Mouse (Mus musculus) layer of hippocampus, adult 2 months (tissue): Measurements from ENCODE around the gene Arsg. TPM values are rescaled to one million over a fixed set of nuclear protein-coding genes. Genes with fewer than 3 reads are reported as not detected.
A peak's percentile ranks its signal among the peaks of the same experiment; 100 is the strongest.

Source experiments
- DNase-seq, 2 experiments: peaks; one replicate each; pipeline ENCODE4 v3.0.0; 2022; ENCODE audit warnings: low spot score in 2 of 2
- H3K27ac ChIP-seq: fragments of 200-600 bp; 2 replicates; pipeline ENCODE4 v1.8.1; 2022
- H3K4me3 ChIP-seq: fragments of 200-600 bp; 2 replicates; pipeline ENCODE4 v1.8.1; 2022; ENCODE audit warnings: mild to moderate bottlenecking
- CTCF ChIP-seq: fragments of 200-600 bp; conservative IDR thresholded peaks from 2 replicates; pipeline ENCODE4 v1.8.1; 2022; ENCODE audit warnings: antibody characterized with exemption, mild to moderate bottlenecking, moderate library complexity
- total RNA-seq, 2 experiments: library from RNA; stranded (reverse); gene quantifications; 2 replicates each; pipeline ENCODE4 v1.2.3; 2021

Arsg gene
- total RNA-seq, 2 experiments from 2014 or later = 11.7 to 13.9 TPM

DNA sequence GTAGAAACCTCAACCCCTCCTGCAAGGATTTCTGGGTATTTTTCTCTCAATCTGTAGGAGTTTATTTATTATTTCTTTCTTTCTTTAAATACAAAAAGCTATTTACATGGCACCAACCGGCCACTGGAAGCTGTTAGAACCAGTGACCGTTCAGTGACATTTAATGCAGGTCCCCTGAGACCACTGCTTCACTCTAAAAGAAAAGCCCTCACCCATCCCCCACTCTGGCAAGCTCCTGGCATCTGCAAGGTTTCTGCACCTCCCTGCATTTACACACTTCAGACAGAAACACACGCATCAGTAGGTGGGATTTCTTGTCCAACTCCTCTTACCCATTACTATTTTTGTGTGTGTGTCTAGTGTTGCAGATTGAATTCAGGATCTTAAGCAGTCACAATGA lies 33.9 kb downstream of the Arsg start:
- no peak for DNase-seq
- Histone ChIP-seq H3K4me3 (no peak overlapping the region), H3K27ac (no peak overlapping the region)
- TF ChIP-seq CTCF = no peak

DNA sequence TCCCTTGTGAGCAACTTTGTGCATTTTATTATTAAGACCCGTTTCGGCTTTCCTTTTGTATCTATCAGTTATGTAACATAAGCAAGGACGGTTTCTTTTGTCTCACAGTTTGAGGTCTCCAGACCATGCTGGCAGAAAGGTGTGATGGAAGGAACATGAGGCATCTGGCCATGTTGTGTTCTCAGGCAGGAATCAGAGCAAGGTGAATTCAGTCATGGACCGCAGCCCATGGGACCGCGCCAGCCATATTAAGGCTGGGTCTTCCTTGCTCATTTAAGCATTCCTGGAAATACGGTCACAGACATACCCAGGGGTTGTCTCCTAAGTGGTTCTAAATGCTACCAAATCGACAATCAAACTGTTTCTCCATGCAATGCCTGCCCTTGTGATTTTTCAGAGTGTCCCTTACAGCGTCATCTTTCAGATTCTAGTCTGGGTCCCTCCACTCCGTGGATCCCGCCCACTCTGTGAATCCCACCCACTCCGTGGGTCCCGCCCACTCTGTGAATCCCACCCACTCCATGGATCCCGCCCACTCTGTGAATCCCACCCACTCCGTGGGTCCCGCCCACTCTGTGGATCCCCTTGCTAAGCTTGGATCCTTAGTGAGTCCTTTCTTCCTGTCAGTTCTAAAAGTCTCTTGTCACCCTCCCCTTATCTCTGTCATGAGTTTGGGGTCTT lies 40.0 kb downstream of the Arsg start:
- no peak for DNase-seq
- H3K27ac ChIP-seq = no peak overlapping the region
- TF ChIP-seq CTCF = no peak
- no peak overlapping the region for H3K4me3 ChIP-seq

DNA sequence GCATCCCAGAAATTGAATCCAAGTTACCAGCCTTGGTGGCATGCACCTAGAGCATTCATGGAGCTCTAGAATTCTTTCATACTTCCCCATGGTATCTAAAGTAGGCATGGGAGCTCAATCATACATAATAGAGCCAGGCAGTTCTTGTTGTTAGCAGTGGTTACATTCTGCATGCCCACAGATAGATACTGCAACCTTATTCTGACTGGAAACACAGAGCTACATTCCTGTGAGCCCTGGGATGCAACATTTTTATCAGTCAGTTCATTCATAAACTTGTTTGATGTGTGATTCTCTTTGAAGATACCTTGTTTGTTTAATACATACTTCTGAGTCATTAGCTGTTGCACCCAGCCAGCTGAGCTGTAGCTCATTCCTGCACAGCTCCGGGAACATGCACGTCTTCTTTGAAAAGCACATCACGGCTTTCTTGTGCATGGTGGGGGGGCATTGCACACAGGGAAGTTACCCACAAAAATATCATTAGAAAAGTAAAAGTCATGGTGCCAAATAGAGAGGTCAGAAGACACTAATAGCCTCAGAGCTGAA lies 41.0 kb downstream of the Arsg start:
- TF ChIP-seq CTCF = no peak
- no peak for DNase-seq
- no peak overlapping the region for H3K27ac ChIP-seq
- no peak overlapping the region for H3K4me3 ChIP-seq

DNA sequence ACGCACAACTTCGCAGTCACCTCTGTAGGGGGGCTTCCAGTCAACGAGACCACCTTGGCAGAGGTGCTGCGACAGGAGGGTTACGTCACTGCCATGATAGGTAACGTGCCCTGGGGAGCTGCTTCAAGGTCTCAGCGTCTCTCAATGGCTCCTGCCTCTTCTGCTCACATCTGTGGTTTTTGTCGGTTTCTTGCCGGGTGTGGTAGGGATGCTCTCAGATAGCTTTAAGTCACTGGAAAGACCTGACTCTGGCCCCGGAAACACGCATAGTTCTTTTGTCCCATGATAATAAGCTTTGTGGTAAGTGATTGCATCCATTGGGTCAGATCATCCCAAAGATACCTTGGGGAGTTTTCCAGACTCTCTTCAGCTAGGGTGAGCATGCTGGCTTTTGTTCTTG lies 44.2 kb downstream of the Arsg start:
- Histone ChIP-seq H3K4me3 (no peak overlapping the region), H3K27ac (no peak overlapping the region)

DNA sequence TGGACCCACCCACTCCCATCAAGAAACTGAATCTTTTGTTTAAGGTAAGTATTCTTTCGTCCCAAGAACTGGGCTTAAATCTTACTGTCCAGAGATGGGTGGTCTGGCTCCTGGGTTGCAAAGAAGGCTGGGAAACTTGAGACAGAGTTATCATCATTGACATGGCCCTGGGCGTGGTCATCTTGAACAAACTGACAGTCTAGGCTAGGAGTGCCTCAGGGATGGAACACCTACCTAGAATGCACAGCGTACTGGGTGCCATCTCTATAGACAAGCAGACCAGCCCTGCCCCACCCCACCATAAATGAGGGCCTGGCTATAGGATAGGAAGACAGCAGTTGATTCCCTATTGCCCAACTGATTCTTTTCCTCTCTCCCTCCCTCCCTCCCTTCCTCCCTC lies 44.6 kb downstream of the Arsg start:
- DNase-seq = no peak
- H3K4me3 ChIP-seq = no peak overlapping the region
- H3K27ac ChIP-seq = no peak overlapping the region
- TF ChIP-seq CTCF = no peak

More for the DNA sequence above, 44.2 kb downstream of the Arsg start:
- no peak for DNase-seq
- no peak for TF ChIP-seq CTCF

DNA sequence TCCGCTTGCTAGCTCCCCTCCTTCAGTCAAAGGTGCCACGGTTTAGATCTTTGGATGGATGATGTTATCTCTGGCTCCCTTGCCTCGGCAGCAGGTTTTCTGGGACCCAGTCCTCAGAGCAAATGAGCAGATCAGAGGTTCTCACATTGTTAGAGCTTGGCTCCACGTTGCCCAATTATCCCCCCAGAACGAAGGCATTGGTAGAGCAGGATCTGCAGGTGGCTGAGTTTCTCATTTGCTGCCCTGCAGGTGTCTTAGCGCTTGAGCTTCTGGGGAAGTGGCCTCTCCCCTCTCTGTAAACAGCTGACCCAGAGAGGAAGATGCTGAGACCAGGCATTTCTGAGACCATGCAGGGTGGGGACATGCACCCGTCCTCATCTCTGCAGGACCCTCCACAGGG lies 47.8 kb downstream of the Arsg start:
- no peak for DNase-seq
- Histone ChIP-seq H3K27ac (no peak overlapping the region), H3K4me3 (no peak overlapping the region)
- TF ChIP-seq CTCF = no peak

DNA sequence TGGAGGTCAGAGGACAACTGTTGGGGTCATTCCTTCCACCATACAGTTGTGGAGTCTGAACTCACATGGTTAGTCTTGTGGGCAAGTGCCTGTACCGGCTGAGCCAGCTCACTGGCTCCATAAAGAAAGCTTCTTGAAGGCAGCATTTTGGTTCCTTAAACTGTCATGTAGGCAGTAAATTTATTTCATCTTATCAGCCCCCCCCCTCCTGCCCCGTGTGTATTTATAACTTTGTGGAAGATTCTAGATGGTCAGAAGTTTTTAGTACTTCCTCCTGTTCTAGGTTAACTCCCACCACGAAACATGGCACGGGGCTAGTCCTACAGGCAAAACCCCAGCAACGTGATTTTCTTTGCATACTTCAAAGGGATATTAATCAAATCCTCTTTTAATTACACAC lies 51.7 kb downstream of the Arsg start:
- no peak for TF ChIP-seq CTCF
- H3K27ac ChIP-seq = no peak overlapping the region

DNA sequence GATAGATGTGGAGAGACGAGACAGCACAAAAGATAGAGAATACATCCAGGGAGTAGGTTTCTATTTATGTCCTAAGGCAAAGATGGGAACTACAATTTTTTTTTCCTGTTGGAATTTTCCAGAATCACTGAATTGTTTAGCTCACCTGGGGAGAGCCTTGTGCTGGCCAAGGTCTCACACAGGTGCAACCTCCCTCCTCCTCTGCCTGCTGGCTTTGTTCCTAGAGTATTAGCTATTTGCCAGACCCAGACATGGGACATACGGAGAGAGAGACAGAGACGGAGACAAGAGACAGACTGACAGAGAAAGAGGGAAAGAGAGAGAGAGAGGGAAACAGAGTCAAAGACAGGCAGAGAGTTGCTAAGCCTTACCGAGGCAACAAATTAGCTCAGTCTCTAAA lies 52.4 kb downstream of the Arsg start:
- TF ChIP-seq CTCF = no peak
- no peak overlapping the region for H3K27ac ChIP-seq
- H3K4me3 ChIP-seq = no peak overlapping the region
- DNase-seq = no peak

More for the DNA sequence above, 51.7 kb downstream of the Arsg start:
- no peak for DNase-seq
- H3K4me3 ChIP-seq = no peak overlapping the region

DNA sequence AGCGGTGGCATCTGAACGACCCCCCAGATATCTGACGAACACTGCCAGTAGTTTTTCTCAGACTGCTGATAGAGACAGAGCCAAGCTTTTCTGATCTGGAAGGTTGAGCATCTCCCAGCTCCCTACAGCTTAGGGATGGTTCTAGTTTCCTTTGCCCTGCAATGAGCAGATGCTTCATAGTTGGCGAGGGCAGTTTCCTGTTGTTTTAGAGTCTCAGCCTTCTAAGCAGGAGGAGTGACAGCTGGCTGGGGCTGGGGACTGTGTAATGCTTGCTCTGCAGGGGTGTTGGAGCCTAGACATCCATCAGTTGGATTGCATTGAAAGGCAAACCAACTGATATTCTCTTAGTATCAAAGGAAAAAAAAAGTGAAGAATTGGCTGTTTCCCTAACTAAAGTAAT lies 56.9 kb downstream of the Arsg start:
- H3K27ac ChIP-seq = no peak overlapping the region
- no peak overlapping the region for H3K4me3 ChIP-seq
- DNase-seq = peak; percentile 14 to 17
- TF ChIP-seq CTCF = no peak

DNA sequence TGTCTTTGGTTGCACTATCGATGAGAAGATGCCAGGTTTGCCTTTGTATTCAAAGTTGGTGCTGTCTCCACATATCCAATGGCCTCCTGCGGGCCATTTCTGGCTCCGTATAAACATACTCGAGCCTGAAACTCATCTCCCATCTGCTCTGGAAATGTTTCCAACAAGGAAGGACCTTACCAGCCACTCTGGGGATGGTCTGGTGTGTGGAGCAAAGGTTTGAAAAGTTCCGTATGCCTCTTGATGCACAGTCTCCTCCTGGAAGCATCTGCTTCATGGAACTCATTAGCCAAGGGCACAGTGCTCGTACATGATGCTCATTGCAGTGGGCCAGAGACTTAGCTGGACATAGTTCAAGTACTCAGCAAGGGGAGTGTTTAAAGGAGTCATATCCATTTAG lies 62.8 kb downstream of the Arsg start:
- Histone ChIP-seq H3K4me3 (no peak overlapping the region), H3K27ac (no peak overlapping the region)
- DNase-seq = no peak
- no peak for TF ChIP-seq CTCF

DNA sequence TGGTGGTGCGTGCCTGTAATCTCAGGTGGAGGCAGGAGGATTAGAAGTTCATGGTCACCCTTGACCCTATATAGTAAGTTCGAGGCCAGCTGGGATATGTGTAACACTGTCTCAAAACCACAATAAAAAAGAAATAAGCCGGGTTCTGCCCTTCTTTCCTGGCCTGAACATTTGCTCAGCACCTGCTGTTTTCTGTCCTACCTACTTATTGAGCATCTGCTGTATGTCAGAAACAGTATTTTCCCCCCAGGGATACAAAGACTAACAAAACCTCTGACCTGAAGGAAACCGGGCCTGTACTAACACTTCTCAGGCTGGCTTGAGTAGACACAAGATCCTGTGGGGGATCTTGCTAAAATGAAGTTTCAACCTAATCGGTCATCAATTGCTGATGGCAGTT lies 63.8 kb downstream of the Arsg start:
- Histone ChIP-seq H3K4me3 (no peak overlapping the region), H3K27ac (no peak overlapping the region)
- TF ChIP-seq CTCF = no peak
- no peak for DNase-seq

DNA sequence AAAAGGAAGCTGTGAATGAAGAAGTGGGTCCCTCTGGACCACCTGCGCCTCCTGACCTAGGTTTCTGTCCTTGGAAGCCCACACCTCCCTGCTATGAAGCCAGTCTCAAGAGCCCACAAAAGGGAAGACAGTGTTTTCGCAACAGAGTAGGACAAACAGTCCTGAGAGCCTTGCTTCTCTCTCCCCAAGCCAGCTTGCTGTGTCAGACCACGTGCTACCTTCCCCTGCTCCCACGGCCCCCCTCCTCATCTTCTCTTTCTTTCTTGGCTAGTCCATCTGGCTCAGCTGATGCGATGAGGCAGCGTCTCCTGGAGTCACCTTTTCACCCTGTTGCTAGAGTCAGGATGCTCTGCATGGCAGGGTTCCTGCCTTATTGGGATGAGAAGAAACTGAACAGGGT lies 66.1 kb downstream of the Arsg start:
- Histone ChIP-seq H3K4me3 (no peak overlapping the region), H3K27ac (no peak overlapping the region)
- TF ChIP-seq CTCF = no peak
- DNase-seq = no peak

DNA sequence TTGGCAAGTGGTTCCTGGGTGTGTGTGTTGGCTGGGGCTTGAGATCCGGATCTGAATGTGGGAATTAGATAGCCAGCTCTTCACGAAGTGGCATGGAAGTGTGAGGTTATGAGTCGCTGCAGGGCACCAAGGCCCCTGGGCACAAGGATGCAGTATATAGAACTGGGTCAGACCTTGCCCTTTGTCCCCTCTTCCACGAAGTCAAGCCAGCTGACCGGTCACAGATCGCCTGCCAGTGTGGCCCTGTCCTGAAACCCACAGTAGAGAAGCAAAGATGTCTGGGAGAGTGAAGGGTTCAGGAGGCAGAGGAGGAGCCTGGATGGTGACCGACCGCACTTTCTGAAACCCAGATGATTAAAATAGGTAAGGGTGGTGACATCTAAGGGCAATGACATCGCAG lies 70.3 kb downstream of the Arsg start:
- H3K27ac ChIP-seq = no peak overlapping the region
- DNase-seq = no peak

DNA sequence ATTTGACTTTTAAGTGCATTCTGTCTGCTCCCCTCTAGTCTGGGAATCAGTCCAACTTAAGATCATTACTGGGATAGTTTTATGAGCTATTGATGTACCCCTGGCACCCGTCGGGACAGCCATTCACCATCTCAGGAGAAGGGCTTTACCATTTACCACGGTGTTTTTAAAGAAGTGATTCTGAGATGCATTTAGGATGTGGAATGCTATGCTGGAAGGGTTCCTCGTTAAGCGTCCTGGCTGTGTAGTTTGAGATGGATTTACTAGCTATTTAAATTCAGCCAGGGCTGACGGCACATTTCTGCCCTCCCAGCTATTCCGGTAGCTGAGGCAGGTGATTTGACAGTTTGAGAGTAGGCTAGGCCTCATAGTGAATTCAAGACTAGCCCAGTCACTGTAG lies 71.3 kb downstream of the Arsg start:
- H3K4me3 ChIP-seq = no peak overlapping the region
- no peak for TF ChIP-seq CTCF
- DNase-seq = no peak
- H3K27ac ChIP-seq = no peak overlapping the region

More for the DNA sequence above, 70.3 kb downstream of the Arsg start:
- no peak for TF ChIP-seq CTCF
- no peak overlapping the region for H3K4me3 ChIP-seq
